Mouse (Mus musculus) R1 (cell line): Measurements from ENCODE around the gene Nrap.
A peak's percentile ranks its signal among the peaks of the same experiment; 100 is the strongest.
"Not testable (repeated sequence)": the region's sequence is repeated elsewhere in the genome, so short reads cannot be mapped to it uniquely, and the experiment has no call there.

Source experiments
- DNase-seq: peaks from one replicate; pipeline ENCODE4 v3.0.0-alpha.2; 2018; ENCODE audit warnings: low read depth, low spot score

Gene Nrap

GRCm38 (mm10) chr19:56366168-56366567, 23.7 kb downstream of the Nrap start:
- no peak for DNase-seq

GRCm38 (mm10) chr19:56364563-56364962, 25.3 kb downstream of the Nrap start:
- no peak for DNase-seq

- no peak for DNase-seq
Observed at GRCm38 (mm10) chr19:56363721-56364460, 25.9 kb downstream of the Nrap start.

- DNase-seq = no peak
Observed at GRCm38 (mm10) chr19:56358890-56359289, 30.9 kb downstream of the Nrap start.

GRCm38 (mm10) chr19:56357374-56357708, 32.5 kb downstream of the Nrap start:
- DNase-seq = not testable (repeated sequence)

- DNase-seq = peak; percentile 79
Observed at GRCm38 (mm10) chr19:56356480-56357373, 33.1 kb downstream of the Nrap start.

- DNase-seq = no peak
Observed at GRCm38 (mm10) chr19:56355201-56355600, 34.6 kb downstream of the Nrap start.

GRCm38 (mm10) chr19:56353689-56354088, 36.1 kb downstream of the Nrap start:
- no peak for DNase-seq

GRCm38 (mm10) chr19:56349295-56349694, 40.5 kb downstream of the Nrap start:
- peak; percentile 31 for DNase-seq

GRCm38 (mm10) chr19:56346750-56347149, 43.1 kb downstream of the Nrap start:
- no peak for DNase-seq

GRCm38 (mm10) chr19:56346016-56346415, 43.8 kb downstream of the Nrap start:
- peak; percentile 65 for DNase-seq

GRCm38 (mm10) chr19:56343869-56344563, 45.8 kb downstream of the Nrap start:
- no peak for DNase-seq

- DNase-seq = no peak
Observed at GRCm38 (mm10) chr19:56342006-56342405, 47.8 kb downstream of the Nrap start.

- no peak for DNase-seq
Observed at GRCm38 (mm10) chr19:56336826-56337225, 53.0 kb downstream of the Nrap start.

GRCm38 (mm10) chr19:56336321-56336720, 53.5 kb downstream of the Nrap start:
- DNase-seq = no peak

GRCm38 (mm10) chr19:56326243-56326855, 63.5 kb downstream of the Nrap start:
- DNase-seq = no peak

GRCm38 (mm10) chr19:56325676-56326075, 64.2 kb downstream of the Nrap start:
- DNase-seq = no peak

GRCm38 (mm10) chr19:56321303-56321920, 68.4 kb downstream of the Nrap start:
- no peak for DNase-seq

- peak; percentile 27 for DNase-seq
Observed at GRCm38 (mm10) chr19:56320186-56320860, 69.5 kb downstream of the Nrap start.

GRCm38 (mm10) chr19:56319629-56320028, 70.2 kb downstream of the Nrap start:
- no peak for DNase-seq

GRCm38 (mm10) chr19:56319219-56319618, 70.6 kb downstream of the Nrap start:
- DNase-seq = no peak
